Mouse (Mus musculus) olfactory bulb, adult 2 months (tissue): ENCODE data around the gene Srp9.

ENCODE experiments used
- CTCF ChIP-seq: fragments of 200-500 bp; IDR thresholded peaks from 2 replicates; pipeline ENCODE4 v1.5.1; 2012; ENCODE audit warnings: low read depth, mild to moderate bottlenecking, low read length, moderate library complexity; ENCODE audit not compliant: insufficient read depth
- POLR2A ChIP-seq: fragments of 200-500 bp; IDR thresholded peaks from 2 replicates; pipeline ENCODE4 v1.6.1; 2012; ENCODE audit warnings: mild to moderate bottlenecking, low read depth, low read length, moderate library complexity; ENCODE audit not compliant: insufficient read depth

- TF ChIP-seq CTCF, result no peak
- TF ChIP-seq POLR2A, result no peak
These were observed 29.2 kb upstream of the Srp9 start for GRCm38 (mm10) chr1:182095240-182095741.
